Mouse (Mus musculus) stomach, embryonic 14.5 days (tissue): ENCODE measurements around the gene Gins2. TPM values are rescaled to one million over a fixed set of nuclear protein-coding genes. Genes with fewer than 3 reads are reported as not detected.

Source experiments
- ATAC-seq: fragments of 200-750 bp; cut with Nextera tagmentation; 2 replicates; pipeline ENCODE4 v1.8.0; 2017; ENCODE audit warnings: low read depth, moderate TSS enrichment; ENCODE audit not compliant: insufficient number of reproducible peaks, insufficient read depth, low FRiP score
- H3K27ac ChIP-seq: fragments of 300-500 bp; sonication (generic); 2 replicates; pipeline ENCODE4 v1.5.1; 2014; ENCODE audit warnings: mild to moderate bottlenecking, low read length, moderate library complexity, mixed read lengths
- H3K27me3 ChIP-seq: fragments of 300-500 bp; sonication (generic); 2 replicates; pipeline ENCODE4 v1.6.1; 2014; ENCODE audit warnings: low read length, control low read depth, mixed read lengths; ENCODE audit not compliant: control insufficient read depth, insufficient read depth
- H3K36me3 ChIP-seq: fragments of 300-500 bp; sonication (generic); 2 replicates; pipeline ENCODE4 v1.6.1; 2014; ENCODE audit warnings: mild to moderate bottlenecking, control low read depth, low read length, moderate library complexity, mixed read lengths; ENCODE audit not compliant: control insufficient read depth, insufficient read depth
- H3K4me1 ChIP-seq: fragments of 300-500 bp; sonication (generic); 2 replicates; pipeline ENCODE4 v1.6.1; 2014; ENCODE audit warnings: low read length, control low read depth, mixed read lengths; ENCODE audit not compliant: control insufficient read depth, insufficient read depth
- H3K4me2 ChIP-seq: fragments of 300-500 bp; sonication (generic); replicated peaks from 2 replicates; pipeline ENCODE4 v1.6.1; 2014; ENCODE audit warnings: low read depth, low read length, control low read depth
- H3K4me3 ChIP-seq: fragments of 300-500 bp; sonication (generic); 2 replicates; pipeline ENCODE4 v1.5.1; 2014; ENCODE audit warnings: low read depth, low read length, control low read depth
- H3K9ac ChIP-seq: fragments of 300-500 bp; sonication (generic); replicated peaks from 2 replicates; pipeline ENCODE4 v1.6.1; 2014; ENCODE audit warnings: low read depth, mild to moderate bottlenecking, control low read depth, low read length, moderate library complexity, mixed read lengths
- H3K9me3 ChIP-seq: fragments of 300-500 bp; sonication (generic); 2 replicates; pipeline ENCODE4 v1.6.1; 2016; ENCODE audit warnings: low read depth, low read length, control low read depth; ENCODE audit not compliant: control insufficient read depth
- WGBS: fragments of 180-500 bp; shearing (Covaris S2); extraction: QIAGEN DNeasy Blood & Tissue Kit; methylation state at CpG from one replicate; pipeline ENCODE4 v1.1.7; 2014; 5-methylcytosine and 5-hydroxymethylcytosine counted together
- polyA plus RNA-seq: library from polyadenylated mRNA; unstranded; fragments of >200 nt; fragmentation: Nextera tagmentation; extraction: Ambion mirVana; gene quantifications from 2 replicates; pipeline ENCODE4 v1.2.1, GENCODE M21; 2014

Gins2 gene
- polyA plus RNA-seq, 1 experiment from 2014 or later = 118 TPM

GRCm38 (mm10) chr8:120574941-120575340 is 14.2 kb downstream of the Gins2 start:
- WGBS = 73% methylated on average over 19 of the region's 19 CpGs
- Histone ChIP-seq H3K36me3 (peaks cover 86% of the 10 kb centered on the region), H3K4me3 (no peak overlapping the region), H3K9ac (no peak overlapping the region), H3K9me3 (no peaks in the 10 kb centered on the region), H3K4me1 (0 out of 2 replicates have a peak, but pooled peaks cover 2% of the 10 kb centered on the region), H3K27ac (no peak overlapping the region), H3K4me2 (no peak overlapping the region), H3K27me3 (no peaks in the 10 kb centered on the region)
- no peak for ATAC-seq

GRCm38 (mm10) chr8:120573866-120574265 is 15.2 kb downstream of the Gins2 start:
- H3K27ac ChIP-seq = no peak overlapping the region
- H3K4me3 ChIP-seq = no peak overlapping the region
- no peaks in the 10 kb centered on the region for H3K9me3 ChIP-seq
- H3K27me3 ChIP-seq = no peaks in the 10 kb centered on the region
- no peak for ATAC-seq
- peaks cover 86% of the 10 kb centered on the region for H3K36me3 ChIP-seq
- H3K9ac ChIP-seq = no peak overlapping the region
- H3K4me1 ChIP-seq = 0 out of 2 replicates have a peak, but pooled peaks cover 2% of the 10 kb centered on the region
- no peak overlapping the region for H3K4me2 ChIP-seq
- 80% methylated on average over 11 of the region's 11 CpGs for WGBS

- ATAC-seq = no peak
- Histone ChIP-seq H3K4me2 (no peak overlapping the region), H3K4me3 (no peak overlapping the region), H3K36me3 (peaks cover 84% of the 10 kb centered on the region), H3K9me3 (no peaks in the 10 kb centered on the region), H3K4me1 (0 out of 2 replicates have a peak, but pooled peaks cover 2% of the 10 kb centered on the region), H3K9ac (no peak overlapping the region), H3K27ac (no peak overlapping the region), H3K27me3 (no peaks in the 10 kb centered on the region)
- WGBS = 82% methylated on average over 21 of the region's 21 CpGs
Observed at GRCm38 (mm10) chr8:120572534-120572933, 16.6 kb downstream of the Gins2 start.

- 87% methylated on average over 8 of the region's 8 CpGs for WGBS
- H3K36me3 ChIP-seq = peaks cover 84% of the 10 kb centered on the region
Observed at GRCm38 (mm10) chr8:120571561-120571960, 17.5 kb downstream of the Gins2 start.

GRCm38 (mm10) chr8:120569939-120570715 is 19.0 kb downstream of the Gins2 start:
- WGBS = 53% methylated on average over 13 of the region's 13 CpGs
- no peak for ATAC-seq
- H3K36me3 ChIP-seq = peaks cover 74% of the 10 kb centered on the region
- H3K27me3 ChIP-seq = no peaks in the 10 kb centered on the region
- peaks cover 7% of the 10 kb centered on the region for H3K4me1 ChIP-seq
- H3K9me3 ChIP-seq = no peaks in the 10 kb centered on the region
- H3K9ac ChIP-seq = no peak overlapping the region
- no peak overlapping the region for H3K4me2 ChIP-seq
- H3K4me3 ChIP-seq = no peak overlapping the region
- H3K27ac ChIP-seq = no peak overlapping the region

More at GRCm38 (mm10) chr8:120571561-120571960, 17.5 kb downstream of the Gins2 start:
- Histone ChIP-seq H3K9me3 (no peaks in the 10 kb centered on the region), H3K4me2 (no peak overlapping the region), H3K4me1 (0 out of 2 replicates have a peak, but pooled peaks cover 2% of the 10 kb centered on the region), H3K9ac (no peak overlapping the region), H3K27me3 (no peaks in the 10 kb centered on the region), H3K4me3 (no peak overlapping the region), H3K27ac (no peak overlapping the region)
- no peak for ATAC-seq

- 92% methylated on average over 17 of the region's 17 CpGs for WGBS
- Histone ChIP-seq H3K4me3 (no peak overlapping the region), H3K9ac (no peak overlapping the region), H3K4me2 (no peak overlapping the region), H3K4me1 (peaks cover 14% of the 10 kb centered on the region), H3K36me3 (peaks cover 64% of the 10 kb centered on the region), H3K27ac (no peak overlapping the region), H3K9me3 (no peaks in the 10 kb centered on the region), H3K27me3 (no peaks in the 10 kb centered on the region)
- ATAC-seq = no peak
Observed at GRCm38 (mm10) chr8:120569123-120569522, 20.0 kb downstream of the Gins2 start.

- Histone ChIP-seq H3K36me3 (peaks cover 56% of the 10 kb centered on the region), H3K27ac (no peak overlapping the region), H3K4me3 (no peak overlapping the region), H3K4me2 (no peak overlapping the region), H3K4me1 (peaks cover 23% of the 10 kb centered on the region), H3K9me3 (no peaks in the 10 kb centered on the region), H3K9ac (no peak overlapping the region), H3K27me3 (no peaks in the 10 kb centered on the region)
- ATAC-seq = no peak
- 93% methylated on average over 37 of the region's 37 CpGs for WGBS
Observed at GRCm38 (mm10) chr8:120568164-120568798, 20.8 kb downstream of the Gins2 start.

- H3K9ac ChIP-seq = no peak overlapping the region
- H3K4me3 ChIP-seq = no peak overlapping the region
- no peak overlapping the region for H3K4me2 ChIP-seq
- H3K36me3 ChIP-seq = peaks cover 51% of the 10 kb centered on the region
- no peaks in the 10 kb centered on the region for H3K9me3 ChIP-seq
- 96% methylated on average over 17 of the region's 17 CpGs for WGBS
- no peaks in the 10 kb centered on the region for H3K27me3 ChIP-seq
- no peak for ATAC-seq
- H3K4me1 ChIP-seq = peaks cover 28% of the 10 kb centered on the region
- H3K27ac ChIP-seq = no peak overlapping the region
Observed at GRCm38 (mm10) chr8:120567731-120568130, 21.4 kb downstream of the Gins2 start.
